Mouse (Mus musculus): ENCODE measurements around the gene Usf1.
A peak's percentile ranks its signal among the peaks of the same experiment; 100 is the strongest.

Usf1 gene

DNA sequence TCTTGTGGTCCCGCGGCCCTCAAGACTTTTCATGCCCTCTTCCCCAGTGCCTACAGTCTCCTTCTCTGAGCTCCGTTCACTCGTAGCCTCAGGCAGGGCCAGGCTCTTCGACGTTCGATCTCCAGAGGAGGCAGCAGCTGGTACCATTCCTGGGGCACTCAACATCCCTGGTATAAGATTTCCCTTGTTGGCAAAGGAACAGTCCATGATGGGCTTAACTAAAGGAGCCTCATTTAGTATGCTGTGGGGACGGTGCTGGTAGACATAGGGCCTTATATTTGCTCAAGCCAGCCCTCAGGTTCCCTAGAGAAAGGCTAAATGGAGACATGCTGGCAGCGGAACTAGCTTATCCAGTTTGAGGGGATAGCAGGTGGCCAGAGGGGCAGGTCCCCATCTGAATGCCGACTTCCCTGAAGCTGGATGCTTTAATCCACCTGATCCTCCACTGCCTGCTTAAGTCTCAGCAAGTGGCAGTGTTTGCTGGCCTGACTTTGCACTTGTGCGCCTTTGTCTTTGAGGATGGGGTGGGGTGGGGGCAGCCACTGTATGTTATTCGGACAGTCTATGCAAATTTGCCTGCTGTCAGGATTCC is 8.3 kb downstream of the Usf1 start:
- no peak for DNase-seq

DNA sequence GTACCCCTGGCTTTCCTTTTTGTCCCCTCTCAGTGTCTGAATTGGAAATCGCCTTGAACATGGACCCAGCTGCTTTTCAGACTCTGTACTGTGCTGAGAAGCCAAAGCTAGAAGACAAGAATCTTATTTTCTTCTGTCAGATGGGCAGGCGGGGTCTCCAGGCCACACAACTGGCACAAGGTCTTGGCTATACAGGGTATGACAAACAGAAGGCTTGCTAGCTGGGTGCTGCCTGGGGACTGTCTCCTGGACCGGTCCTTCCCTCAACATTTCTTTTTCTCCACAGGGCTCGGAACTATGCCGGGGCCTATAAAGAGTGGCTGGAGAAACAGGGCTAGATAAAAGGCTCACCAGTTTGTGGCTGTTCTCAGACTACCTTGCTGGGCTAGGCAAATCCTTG is 8.8 kb downstream of the Usf1 start:
- no peak for DNase-seq

DNA sequence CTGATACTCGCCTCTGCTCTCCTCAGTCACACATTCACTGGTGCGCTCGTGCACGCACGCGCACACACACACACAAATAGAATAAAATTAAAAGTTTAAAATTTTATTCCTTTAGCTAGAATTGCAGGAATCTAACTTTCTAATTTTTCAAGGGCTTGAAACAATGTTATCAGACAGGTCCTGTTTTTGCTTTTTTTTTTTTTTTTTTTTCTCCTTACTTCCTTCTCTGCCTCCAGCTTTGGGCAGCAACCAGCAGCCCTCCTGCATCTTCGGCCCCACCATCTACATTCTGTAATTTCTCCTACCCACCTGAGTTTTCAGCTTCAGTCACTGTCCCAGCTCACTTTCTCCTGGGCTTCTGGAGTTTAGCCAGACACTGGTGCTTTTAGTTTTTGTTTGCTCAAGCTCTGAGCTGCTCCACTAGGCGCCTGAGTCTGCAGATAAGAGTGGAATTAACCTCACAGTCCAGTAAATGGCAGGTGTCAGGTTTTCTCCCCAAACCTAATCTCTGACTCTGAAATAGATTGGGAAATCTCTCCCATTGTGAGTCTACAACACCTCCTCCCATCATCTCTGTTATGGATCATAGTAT is 11.5 kb downstream of the Usf1 start:
- DNase-seq = no peak

DNA sequence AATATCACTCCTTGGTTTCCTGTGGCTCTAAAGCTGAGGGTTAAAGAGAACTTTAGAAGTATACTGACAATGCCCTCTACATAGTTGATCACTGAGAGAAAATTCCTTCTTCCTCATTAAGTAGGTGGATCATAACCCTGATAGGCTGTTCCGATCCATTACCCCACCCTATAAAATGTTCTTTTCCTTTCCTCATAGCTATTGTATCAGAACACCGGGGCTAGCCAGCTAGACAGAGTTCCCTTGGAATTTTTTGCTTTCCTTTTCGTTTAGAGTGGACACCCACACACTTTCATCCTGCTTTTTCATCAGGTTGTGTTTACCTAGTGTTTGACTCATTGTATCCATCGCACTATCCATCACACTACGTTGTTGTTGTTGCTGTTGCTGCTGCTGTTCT is 13.5 kb downstream of the Usf1 start:
- DNase-seq = no peak

DNA sequence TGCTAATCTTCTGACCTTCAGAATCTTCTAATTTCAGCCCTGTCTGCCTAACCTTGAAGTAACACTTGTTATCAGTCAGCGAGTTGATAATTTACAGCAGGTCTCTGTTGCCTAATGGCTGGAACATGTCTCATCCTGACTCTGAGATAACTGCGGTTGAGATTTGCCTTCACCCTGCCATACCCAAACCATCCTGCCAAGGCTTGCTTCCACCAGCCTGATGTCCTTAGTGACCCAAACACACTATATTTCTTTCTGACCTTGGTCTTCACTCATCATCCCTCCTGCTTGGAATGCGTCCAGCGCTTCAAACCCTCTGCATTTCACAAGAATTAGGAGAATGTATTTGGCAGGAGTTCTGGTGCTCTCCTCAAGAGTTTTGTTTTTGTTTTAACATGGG is 14.0 kb downstream of the Usf1 start:
- no peak for DNase-seq

DNA sequence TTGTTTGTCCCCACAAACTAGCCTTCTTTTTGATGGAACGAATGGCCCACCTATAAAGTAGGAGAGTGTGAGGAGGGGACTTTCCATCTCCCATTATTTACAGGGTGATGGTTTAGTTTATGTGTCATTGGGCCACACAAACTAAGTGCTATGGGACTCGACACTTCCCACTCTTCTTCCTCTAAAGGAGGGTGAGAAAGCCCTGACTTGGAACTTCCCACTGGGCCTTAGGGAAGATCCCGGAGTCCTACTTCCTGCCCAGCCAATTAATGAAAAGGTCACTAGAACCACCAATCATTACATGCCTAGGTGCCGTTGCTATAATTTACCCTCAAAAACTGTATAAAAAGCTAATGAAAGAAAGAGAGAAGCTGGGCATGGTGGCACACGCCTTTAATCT is 21.0 kb downstream of the Usf1 start:
- no peak for DNase-seq

DNA sequence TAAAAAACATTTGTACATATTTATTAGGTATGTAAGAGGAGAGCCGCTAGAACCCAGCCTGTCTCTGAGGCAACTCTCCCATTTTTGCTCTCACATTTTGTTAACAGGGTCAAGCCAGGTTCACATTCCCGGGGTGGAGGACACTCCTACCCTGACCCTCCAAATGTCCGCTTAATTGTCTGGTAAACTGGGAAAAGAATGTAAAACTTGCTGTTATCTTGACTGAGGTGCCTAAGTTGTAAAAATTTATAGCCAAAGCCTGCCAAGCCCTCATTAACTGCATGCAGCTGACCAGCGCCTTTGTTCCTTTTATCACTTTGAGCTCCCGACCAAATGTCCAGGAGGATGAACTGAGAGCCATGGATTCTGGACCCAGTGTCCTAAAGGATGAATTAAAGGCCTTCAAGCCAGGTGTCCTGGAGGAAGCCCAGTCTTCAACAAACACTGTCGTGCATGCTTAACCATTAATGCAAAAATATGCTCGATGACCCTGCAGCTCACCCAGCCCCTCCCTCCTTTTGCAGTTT is 24.2 kb downstream of the Usf1 start:
- DNase-seq = no peak

DNA sequence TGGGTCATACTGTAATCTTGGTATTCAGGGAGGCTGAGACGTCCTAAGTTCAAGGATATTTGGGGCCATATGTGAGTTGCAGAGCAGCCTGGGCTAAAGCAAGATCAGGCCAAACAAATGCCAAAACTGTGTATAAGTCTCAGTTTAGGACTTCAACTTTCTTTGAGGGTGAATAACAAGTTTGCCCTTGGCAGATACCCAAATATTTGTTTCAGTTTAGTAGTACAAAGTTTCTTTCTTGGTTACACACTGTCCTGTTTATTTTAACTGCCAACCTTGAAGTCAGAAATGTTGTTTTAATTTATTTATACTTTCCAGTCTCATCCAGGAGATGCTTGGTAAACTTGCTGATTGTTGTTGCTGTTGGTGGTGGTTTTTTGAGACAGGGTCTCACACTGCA is 24.9 kb downstream of the Usf1 start:
- no peak for DNase-seq

DNA sequence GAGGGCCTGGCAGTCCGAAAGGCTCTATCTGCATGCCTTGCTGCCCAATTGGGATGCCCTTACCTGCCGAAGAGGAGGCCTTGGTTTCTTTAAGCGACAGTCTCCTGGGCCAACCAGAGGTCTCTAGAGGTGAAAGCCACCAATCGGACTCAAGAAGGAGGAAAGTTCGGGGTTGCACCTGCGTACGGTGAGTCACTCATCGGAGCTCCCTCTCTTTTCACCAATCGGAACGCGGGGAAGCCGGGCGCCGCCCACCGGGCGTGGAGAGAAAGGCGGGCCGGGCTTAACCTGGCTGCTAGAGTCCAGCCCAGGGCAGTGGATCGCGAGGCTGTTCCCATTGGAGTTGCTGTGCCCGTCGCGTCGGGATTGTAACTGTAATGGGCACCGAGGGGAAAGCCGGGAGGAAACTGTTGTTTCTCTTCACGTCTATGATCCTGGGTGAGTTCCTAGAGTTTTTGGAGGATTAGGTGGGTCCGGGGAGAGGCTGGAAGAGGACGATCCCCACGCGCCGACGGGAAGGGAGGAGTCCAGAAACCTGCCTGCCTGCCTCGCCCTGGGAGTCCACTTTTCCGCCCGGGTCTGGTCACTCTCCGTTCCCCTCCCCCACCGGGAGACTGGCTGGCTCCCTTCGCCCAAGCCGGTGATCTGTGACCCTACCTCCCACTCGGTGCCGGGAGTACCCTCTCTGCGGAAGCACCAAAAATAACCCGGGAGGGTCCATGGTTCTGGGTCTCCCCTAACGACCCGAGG is 26.3 kb downstream of the Usf1 start, which contains the start of gene F11r:
Gene F11r, plus strand, starts transcription at position 272 of the 750 bp plus-strand sequence.
- DNase-seq = peak; percentile 66

DNA sequence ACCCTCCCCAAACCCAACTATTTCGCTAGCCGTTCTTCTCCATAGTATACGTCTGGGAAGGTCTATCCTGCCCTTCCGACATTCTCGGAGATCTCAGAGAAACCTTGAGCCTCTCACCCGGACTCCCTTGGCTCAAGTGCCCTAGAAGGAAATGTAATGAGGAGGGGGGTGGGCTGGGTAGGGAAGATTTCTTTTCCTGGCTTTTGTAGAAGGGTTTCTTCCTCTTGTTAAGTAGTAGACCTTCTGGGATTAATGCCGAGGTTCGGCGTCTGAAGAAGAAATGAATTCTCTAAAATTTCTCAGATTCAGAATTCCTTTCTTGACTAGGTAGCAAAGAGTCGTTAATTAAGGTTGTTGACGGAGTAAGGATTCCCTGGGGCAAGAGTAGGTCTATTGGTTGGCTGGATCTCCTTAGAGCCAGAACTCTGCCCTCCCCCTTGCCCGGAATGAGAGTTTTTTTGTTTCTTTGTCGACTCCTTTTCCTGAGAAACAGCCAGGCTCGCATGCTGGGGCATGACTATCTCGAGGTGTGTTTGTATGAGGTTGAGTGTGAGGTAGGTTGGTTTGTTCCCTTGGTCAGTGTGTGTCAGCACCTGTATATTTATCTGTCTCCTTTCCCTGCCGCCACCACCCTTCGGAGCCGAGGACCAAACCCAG is 27.0 kb downstream of the Usf1 start:
- no peak for DNase-seq

DNA sequence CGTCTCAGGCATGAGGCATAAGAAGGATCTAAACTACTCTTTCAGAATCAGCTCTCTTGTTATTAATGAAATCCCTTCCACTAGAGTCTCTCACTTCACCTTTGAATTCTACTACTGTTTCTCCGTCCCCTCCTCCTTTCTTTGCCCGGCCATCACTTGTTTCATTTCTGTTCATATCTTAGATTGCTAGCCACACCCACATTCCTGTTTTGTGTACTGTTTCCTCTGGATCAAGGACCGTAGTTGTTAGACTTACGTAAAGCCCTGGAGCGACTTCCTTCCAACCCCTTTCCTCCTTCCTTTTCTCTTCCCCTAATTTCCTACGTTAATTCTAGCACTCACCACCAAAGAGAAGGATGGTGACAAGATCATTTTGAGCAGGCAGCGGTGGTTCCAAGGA is 28.0 kb downstream of the Usf1 start:
- no peak for DNase-seq

DNA sequence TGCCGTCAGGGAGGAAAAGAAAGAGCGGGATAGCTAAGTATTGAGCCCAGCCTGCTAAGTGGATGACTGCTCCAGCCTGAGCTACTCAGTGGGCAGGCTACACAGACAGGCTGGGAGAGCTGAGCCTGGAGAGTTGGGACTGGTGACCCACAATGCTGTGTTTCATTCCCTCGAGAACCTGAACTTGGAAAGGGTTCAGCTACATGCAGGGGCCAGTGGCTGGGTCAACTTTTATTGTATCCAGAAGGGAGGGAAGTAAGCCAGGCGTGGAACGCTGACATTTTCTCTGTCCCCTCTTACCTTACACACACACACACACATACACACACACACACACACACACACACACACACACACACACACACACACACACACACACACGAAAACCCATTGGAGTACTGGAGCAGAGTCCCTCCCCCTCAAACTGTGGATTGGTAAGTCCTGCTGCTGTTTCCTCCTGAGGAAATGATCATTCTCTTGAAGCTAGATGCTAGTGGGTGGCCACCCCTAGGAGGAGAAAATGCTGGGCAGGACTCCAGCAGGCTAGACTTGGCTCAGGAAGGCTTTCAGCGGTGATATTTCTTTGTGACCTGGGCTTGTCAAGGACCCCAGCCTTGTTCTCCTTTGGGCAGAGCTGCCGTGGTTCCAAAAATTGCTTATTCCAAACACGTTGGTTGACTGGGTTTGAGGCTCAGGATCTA is 29.1 kb downstream of the Usf1 start:
- DNase-seq = no peak

DNA sequence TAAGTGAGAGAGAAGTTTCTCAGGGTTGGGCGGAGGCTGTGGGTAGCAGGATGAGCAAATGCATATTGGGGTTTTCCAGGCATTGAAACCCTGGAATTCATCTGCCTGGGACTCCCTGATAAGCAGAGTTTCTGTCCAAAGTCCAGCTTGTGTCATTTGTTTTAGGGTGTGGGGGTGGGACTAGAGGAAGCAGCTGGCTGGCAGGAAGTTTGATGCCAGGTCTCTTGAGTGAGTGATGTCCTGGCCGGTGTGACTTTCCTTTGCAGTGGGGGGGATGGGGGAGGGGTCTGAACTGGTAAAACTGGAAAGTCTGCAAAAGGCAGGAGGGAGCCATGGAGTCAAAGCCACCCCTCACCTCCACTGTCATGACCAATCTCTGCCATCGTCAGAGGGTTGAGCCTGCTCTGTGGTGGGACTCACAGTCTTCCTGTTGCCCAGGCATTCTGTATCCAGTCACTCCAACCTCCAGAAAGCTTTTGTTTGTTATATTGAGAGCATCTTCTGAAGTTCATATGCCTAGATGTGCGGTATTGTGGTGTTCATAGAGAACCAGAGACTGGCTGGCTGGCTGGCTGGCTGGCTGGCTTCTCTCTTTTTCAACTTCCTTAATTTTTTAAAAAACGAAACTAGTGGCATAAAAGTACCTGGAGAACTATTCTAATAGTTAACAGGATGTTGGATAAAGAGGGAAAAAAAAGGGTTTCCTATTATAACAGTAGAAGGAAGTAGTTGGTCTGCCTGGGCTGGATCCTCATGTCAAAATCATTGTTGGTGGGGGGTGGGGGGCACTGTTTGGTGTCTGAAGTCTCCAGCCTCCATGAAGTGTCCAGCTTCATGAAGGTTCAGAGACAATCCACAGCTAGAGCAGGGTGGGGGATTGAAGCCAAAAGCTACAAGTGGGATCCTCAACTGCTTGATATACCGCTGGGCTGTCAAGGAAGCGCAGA is 30.6 kb downstream of the Usf1 start:
- no peak for DNase-seq

DNA sequence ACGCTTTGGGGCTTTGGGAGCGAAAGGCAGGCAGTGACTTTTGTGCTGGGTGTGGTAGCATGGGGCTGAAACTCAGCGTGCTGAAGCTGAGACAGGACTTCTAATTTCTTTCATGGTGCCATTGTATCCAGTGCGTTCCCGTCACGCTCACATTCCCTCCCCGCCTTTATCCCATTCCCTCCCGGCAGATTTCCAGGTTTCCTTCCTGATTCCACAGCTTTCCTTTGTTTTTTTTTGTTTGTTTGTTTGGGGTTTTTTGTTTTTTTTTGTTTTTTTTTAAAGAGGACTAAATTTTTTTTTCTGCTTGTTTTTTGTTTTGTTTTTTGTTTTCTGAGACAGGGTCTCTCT is 31.3 kb downstream of the Usf1 start:
- DNase-seq = no peak

DNA sequence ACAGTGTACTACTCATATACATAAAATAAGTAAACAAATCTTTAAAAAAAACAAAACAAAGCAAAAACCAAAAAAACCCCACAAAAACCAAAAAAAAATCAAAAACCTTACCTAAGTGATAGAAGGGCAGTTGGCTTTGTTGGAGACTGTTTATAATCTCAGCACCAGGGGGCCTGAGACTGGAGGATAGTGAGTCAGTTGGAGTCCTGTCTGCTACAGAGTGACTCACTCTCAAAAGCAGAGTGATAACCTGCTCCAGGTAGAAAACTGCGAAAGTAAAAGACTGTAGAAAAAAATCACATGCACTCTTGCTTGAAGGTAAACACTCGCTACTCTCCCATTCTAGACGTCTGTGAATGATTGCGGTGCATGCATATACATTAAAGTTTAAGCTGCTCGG is 33.9 kb downstream of the Usf1 start:
- no peak for DNase-seq

DNA sequence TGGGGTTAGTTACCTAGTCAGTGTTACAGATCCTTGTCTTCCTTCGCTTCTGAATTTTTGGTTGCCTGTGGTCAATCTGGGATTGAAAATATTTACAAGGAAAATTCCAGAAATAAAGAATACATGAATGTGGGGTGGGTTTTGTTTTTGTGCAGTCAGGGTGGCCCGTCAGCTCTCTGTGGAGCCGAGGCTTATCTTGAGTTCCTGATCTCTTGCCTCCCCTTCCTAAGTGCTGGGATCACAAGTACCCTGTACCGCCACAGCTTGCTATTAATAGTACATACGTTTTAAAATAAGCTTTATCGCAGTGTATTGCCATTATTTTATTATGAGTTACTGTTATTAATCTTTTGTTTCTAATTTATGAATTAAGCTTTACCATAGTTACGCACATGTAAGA is 35.7 kb downstream of the Usf1 start:
- DNase-seq = no peak

DNA sequence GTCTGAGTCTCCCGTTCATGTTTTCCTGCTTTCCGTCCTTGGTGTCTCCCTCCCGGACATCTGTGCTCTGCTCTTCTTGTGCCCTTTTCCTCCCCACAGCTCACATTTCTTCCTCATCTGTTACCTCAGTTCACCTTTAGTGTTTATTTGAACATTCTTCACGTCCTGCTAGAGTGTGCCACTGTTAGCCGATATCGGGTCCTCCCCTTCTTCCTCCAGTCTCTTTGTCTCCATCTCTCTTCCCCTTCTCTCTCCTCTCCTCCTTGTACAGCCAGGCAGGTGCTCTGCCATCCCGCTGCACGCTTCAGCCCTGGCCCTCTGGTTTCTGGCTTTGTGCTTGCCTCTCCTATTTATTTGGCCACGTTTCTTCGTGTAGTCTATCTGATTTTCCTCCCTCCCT is 36.6 kb downstream of the Usf1 start:
- no peak for DNase-seq

DNA sequence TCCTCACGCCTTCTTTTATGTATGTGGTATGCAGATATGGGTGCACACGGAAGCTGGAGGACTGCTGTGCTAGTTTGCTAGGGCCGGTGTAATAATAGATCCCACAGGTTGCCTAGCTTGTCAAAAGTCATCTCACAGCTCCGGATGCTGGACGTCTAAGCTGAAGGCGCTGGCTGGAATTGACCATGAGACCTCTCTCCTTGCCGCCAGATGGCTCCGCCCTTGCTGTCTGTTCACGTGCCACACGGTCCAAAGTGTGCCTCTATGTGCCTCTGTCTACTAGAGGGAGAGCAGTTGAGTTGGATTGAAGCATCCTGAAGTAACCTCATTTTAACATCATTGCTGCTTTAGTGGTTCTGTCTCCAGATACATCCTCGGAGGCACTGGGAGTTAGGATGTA is 38.9 kb downstream of the Usf1 start:
- no peak for DNase-seq

DNA sequence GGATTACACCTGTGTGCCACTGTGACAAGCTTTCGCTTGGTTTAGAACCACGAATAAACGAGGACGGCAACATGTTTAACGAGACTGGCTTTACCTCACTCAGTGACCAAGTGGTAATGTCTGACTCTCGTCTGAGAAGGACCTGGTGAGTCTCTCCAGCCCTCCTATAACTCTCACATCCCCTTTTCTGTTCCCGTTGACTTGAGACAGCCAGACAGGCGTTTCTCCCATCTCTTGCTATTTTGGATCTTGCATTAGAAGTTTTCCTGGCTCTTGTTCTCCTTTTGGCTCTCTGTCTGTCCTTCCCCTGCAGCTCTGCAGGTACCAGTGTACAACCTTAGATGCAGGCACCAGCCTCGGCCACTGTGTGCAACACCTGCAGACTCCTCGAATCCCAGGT is 39.9 kb downstream of the Usf1 start:
- DNase-seq = no peak

DNA sequence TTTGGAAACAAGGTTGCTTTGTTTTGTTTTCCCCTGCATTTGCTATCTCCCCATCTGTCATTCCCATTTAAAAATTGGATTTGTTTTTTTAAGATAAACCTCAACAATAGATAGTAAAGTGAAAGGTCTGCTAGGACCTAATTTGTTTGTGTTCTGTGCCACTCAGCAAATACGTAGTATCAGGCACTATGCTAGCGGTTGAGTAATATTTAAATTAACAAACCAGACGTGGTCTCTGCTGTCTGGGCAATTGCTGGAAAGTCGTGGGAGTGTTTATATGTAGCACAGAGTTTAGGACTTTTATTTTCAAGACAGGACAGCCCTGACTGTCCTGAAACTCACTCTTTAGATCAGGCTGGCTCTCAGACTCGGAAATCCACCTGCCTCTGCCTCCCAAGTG is 41.4 kb downstream of the Usf1 start:
- no peak for DNase-seq

DNA sequence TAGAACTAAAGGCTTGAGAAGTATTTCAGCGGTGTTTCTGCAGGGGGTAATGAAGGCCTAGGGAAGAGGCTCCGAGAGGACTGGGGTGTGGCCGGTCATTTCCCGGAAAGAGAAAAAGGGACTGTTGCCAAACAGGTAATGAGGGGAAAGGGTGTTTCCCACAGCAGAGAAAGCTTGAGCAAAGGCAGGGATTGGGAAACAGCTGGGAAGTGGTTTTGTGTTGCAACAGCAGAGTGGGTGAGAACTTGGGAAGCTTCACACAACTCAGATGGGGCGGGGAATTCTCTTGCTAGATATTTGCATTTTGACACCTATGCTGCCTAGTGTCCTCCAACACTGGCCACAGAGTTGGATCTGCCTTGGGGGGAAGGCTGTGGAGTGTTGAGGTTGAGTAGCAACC is 41.8 kb downstream of the Usf1 start:
- no peak for DNase-seq

DNA sequence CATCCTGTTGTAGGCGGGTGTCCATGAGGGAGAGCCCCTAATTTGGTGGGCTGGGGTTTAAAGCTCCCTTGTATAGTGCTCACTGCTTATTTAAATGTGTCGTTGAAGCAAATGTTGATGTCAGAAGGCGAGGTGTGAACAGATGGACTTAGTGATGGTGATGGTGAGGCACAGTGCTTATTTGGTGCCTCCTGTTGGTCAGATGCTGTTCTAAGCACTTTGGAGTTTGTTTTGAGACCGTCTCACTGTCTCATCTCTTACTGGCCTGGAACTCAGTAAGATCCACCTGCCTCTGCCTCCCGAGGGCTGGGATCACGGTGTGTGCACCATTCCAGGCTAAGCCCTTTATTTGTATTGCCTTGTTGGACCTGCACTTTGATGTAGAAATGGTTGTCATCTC is 43.8 kb downstream of the Usf1 start:
- no peak for DNase-seq
